Mouse (Mus musculus) brain, embryonic 14.5 days (tissue): ENCODE data around the gene Rnf19b.

Source experiments
- CTCF ChIP-seq: fragments of 200-500 bp; IDR thresholded peaks from 2 replicates; pipeline ENCODE4 v1.5.1; 2012; ENCODE audit warnings: inconsistent platforms, mild to moderate bottlenecking, moderate library complexity, borderline replicate concordance; ENCODE audit not compliant: insufficient read depth, insufficient read length; ENCODE audit errors: extremely low read depth
- POLR2A ChIP-seq: fragments of 200-500 bp; IDR thresholded peaks from 2 replicates; pipeline ENCODE4 v1.6.1; 2012; ENCODE audit warnings: mild to moderate bottlenecking, inconsistent platforms, borderline replicate concordance; ENCODE audit not compliant: poor library complexity, insufficient read depth, insufficient read length, severe bottlenecking; ENCODE audit errors: extremely low read depth

- TF ChIP-seq CTCF: no peak
- TF ChIP-seq POLR2A: no peak
These were observed 33.3 kb upstream of the Rnf19b start for GRCm38 (mm10) chr4:129024775-129025174.
